Mouse (Mus musculus) adrenal gland, postnatal 10 days (tissue): ENCODE results near the gene Gm11114. TPM values are rescaled to one million over a fixed set of nuclear protein-coding genes. Genes with fewer than 3 reads are reported as not detected.

Experiments used
- DNase-seq: peaks from one replicate; pipeline ENCODE4 v3.0.0; 2021; ENCODE audit warnings: mixed read lengths
- long read RNA-seq, 2 experiments: library from polyadenylated mRNA; stranded (forward); transcript quantifications; one replicate each; pipeline ENCODE4 v2.0.0; 2021
- total RNA-seq, 2 experiments: library from RNA; stranded (reverse); gene quantifications; 2 replicates each; pipeline ENCODE4 v1.2.3; 2021

Gene Gm11114
- total RNA-seq: not detected
- long read RNA-seq, experiment 1: 0 reads
- long read RNA-seq, experiment 2: 0 reads

GRCm38 (mm10) chr9:85312473-85312872 lies at the start of gene Gm11114:
TSS of gene Gm11114 (plus strand) at chr9:85312773.
- DNase-seq: no peak

GRCm38 (mm10) chr9:85266847-85267246 lies 45.7 kb upstream of the Gm11114 start:
- no peak for DNase-seq

GRCm38 (mm10) chr9:85274114-85274513 lies 38.5 kb upstream of the Gm11114 start:
- no peak for DNase-seq

GRCm38 (mm10) chr9:85302849-85303248 lies 9.7 kb upstream of the Gm11114 start:
- DNase-seq: no peak

GRCm38 (mm10) chr9:85303378-85303777 lies 9.2 kb upstream of the Gm11114 start:
- no peak for DNase-seq

- DNase-seq: no peak
These were observed 3.5 kb downstream of the Gm11114 start for GRCm38 (mm10) chr9:85316122-85316521.

- DNase-seq: no peak
These were observed 7.8 kb downstream of the Gm11114 start for GRCm38 (mm10) chr9:85320167-85320951.

GRCm38 (mm10) chr9:85324158-85324875 lies 11.7 kb downstream of the Gm11114 start:
- DNase-seq: no peak

- peak; percentile 16 for DNase-seq
These were observed 12.8 kb downstream of the Gm11114 start for GRCm38 (mm10) chr9:85325201-85325868.

GRCm38 (mm10) chr9:85326292-85327241 lies 14.0 kb downstream of the Gm11114 start:
- peak; percentile 75 for DNase-seq

GRCm38 (mm10) chr9:85327242-85328211 lies 15.0 kb downstream of the Gm11114 start, which contains the start of gene Tent5a:
TSS of gene Tent5a (minus strand) at chr9:85327348.
- DNase-seq: peak; percentile 90

- peak; percentile 95 for DNase-seq
These were observed 15.7 kb downstream of the Gm11114 start for GRCm38 (mm10) chr9:85328259-85328658.

GRCm38 (mm10) chr9:85331521-85331920 lies 18.9 kb downstream of the Gm11114 start:
- no peak for DNase-seq

GRCm38 (mm10) chr9:85336046-85336445 lies 23.5 kb downstream of the Gm11114 start:
- DNase-seq: no peak

GRCm38 (mm10) chr9:85340303-85340702 lies 27.7 kb downstream of the Gm11114 start:
- DNase-seq: no peak

- no peak for DNase-seq
These were observed 30.6 kb downstream of the Gm11114 start for GRCm38 (mm10) chr9:85342892-85343785.

- no peak for DNase-seq
These were observed 35.4 kb downstream of the Gm11114 start for GRCm38 (mm10) chr9:85347823-85348523.

GRCm38 (mm10) chr9:85355559-85355958 lies 43.0 kb downstream of the Gm11114 start:
- DNase-seq: peak; percentile 9
